Mouse (Mus musculus) 416B (cell line): ENCODE data around the gene Ldlrap1.

Source experiments
- DNase-seq: peaks from one replicate; pipeline ENCODE4 v3.0.0; 2011; ENCODE audit warnings: low read depth

Gene Ldlrap1

GRCm38 (mm10) chr4:134775234-134775944 is 7.6 kb upstream of the Ldlrap1 start:
- no peak for DNase-seq

- DNase-seq, result no peak
These were observed 6.3 kb upstream of the Ldlrap1 start for GRCm38 (mm10) chr4:134774126-134774525.

- DNase-seq, result peak; percentile 86
These were observed 5.2 kb upstream of the Ldlrap1 start for GRCm38 (mm10) chr4:134772805-134773674.

- no peak for DNase-seq
These were observed 2.1 kb upstream of the Ldlrap1 start for GRCm38 (mm10) chr4:134769891-134770290.

- DNase-seq, result no peak
These were observed 1.4 kb upstream of the Ldlrap1 start for GRCm38 (mm10) chr4:134769081-134769811.

GRCm38 (mm10) chr4:134768226-134768888 is 533 bp upstream of the Ldlrap1 start:
- peak; percentile 76 for DNase-seq

- DNase-seq, result no peak
These were observed 859 bp downstream of the Ldlrap1 start for GRCm38 (mm10) chr4:134766904-134767425.

- DNase-seq, result no peak
These were observed 1.5 kb downstream of the Ldlrap1 start for GRCm38 (mm10) chr4:134766277-134766676.

GRCm38 (mm10) chr4:134764333-134764732 is 3.5 kb downstream of the Ldlrap1 start:
- DNase-seq, result peak; percentile 59

GRCm38 (mm10) chr4:134762360-134762759 is 5.5 kb downstream of the Ldlrap1 start:
- peak; percentile 85 for DNase-seq

GRCm38 (mm10) chr4:134760793-134761201 is 7.0 kb downstream of the Ldlrap1 start:
- DNase-seq, result peak; percentile 87

- no peak for DNase-seq
These were observed 7.5 kb downstream of the Ldlrap1 start for GRCm38 (mm10) chr4:134760281-134760680.

GRCm38 (mm10) chr4:134759564-134759963 is 8.3 kb downstream of the Ldlrap1 start:
- DNase-seq, result no peak

GRCm38 (mm10) chr4:134758922-134759321 is 8.9 kb downstream of the Ldlrap1 start:
- DNase-seq, result no peak

- DNase-seq, result peak; percentile 79
These were observed 9.5 kb downstream of the Ldlrap1 start for GRCm38 (mm10) chr4:134758367-134758766.

GRCm38 (mm10) chr4:134756953-134757352 is 10.9 kb downstream of the Ldlrap1 start:
- peak; percentile 85 for DNase-seq

- no peak for DNase-seq
These were observed 12.9 kb downstream of the Ldlrap1 start for GRCm38 (mm10) chr4:134754941-134755340.

GRCm38 (mm10) chr4:134754371-134754770 is 13.5 kb downstream of the Ldlrap1 start:
- peak; percentile 41 for DNase-seq

GRCm38 (mm10) chr4:134753516-134754261 is 14.1 kb downstream of the Ldlrap1 start:
- peak; percentile 81 for DNase-seq

- DNase-seq, result no peak
These were observed 14.9 kb downstream of the Ldlrap1 start for GRCm38 (mm10) chr4:134752911-134753426.
